Mouse (Mus musculus) gastrocnemius, postnatal 25 days (tissue): ENCODE measurements around the gene Poldip2. TPM values are rescaled to one million over a fixed set of nuclear protein-coding genes. Genes with fewer than 3 reads are reported as not detected.

Experiments
- DNase-seq: peaks from one replicate; pipeline ENCODE4 v3.0.0; 2022
- long read RNA-seq, 2 experiments: library from polyadenylated mRNA; stranded (forward); transcript quantifications; one replicate each; pipeline ENCODE4 v2.0.0; 2021
- total RNA-seq, 2 experiments: library from RNA; stranded (reverse); gene quantifications; 1 replicate in 1 of 2; 2 replicates in 1 of 2; pipeline ENCODE4 v1.2.3; 2021

Gene Poldip2
- total RNA-seq = 100 to 1,000 TPM in 1 of 2 experiments, 10 to 100 TPM in 1; 97.5 to 106 TPM
- long read RNA-seq, experiment 1, transcript Poldip2-201 (11 exons, 2,054 nt) = major isoform, 190 of 290 reads
- long read RNA-seq, experiment 1, partial matches to known transcripts = 81 of 290 reads
- long read RNA-seq, experiment 1, other reads (novel, unspliced or antisense) = 16 of 290 reads
- long read RNA-seq, experiment 2, transcript Poldip2-201 (11 exons, 2,054 nt) = major isoform, 256 of 311 reads
- long read RNA-seq, experiment 2, partial matches to known transcripts = 42 of 311 reads
- long read RNA-seq, experiment 2, other reads (novel, unspliced or antisense) = 13 of 311 reads

- peak; percentile 91 for DNase-seq
These were observed at the start of gene Poldip2, which contains the start of gene Tmem199 for GRCm38 (mm10) chr11:78512025-78512957. TSS of gene Poldip2 (plus strand) at chr11:78512193. TSS of gene Tmem199 (minus strand) at chr11:78512172.

DNA sequence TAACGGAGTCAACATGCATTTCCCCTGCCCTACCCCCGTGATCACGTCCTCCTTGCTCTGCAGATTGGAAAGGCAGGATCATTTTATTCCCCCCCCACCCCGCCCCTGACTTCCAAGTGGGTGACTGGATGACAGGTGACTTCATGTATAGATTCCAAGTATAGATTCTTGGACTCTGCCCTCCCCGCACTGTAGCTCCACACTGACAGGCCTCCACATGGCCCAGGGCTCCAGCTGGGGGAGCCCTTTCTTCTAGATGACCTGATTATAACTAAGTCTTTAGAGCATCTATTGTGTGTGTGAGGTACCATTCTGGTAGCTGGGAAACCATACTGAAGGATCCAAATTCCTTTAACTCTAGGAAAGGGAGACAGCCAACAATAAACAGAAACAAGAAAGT lies 49.3 kb upstream of the Poldip2 start:
- no peak for DNase-seq

- no peak for DNase-seq
These were observed 48.5 kb upstream of the Poldip2 start for GRCm38 (mm10) chr11:78463286-78464036.

DNA sequence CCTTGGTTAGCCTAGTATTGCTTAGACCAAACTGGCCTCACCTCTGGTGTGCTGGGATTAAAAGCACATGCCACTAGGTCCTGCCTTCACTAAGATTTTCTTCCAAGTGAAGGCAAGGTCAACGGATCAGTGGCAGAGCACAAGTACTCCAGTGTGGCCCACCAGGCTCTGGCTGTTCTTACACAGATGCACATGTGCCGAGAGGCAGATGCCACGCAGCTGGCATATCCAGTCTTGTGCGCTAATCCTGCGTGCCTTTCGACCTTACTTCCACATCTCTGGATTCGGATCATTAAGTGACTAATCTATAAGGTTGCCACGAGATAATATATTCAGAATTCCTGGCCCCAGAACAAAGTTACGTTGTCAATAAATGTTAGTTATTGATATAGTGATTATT lies 46.9 kb upstream of the Poldip2 start:
- DNase-seq = no peak

- DNase-seq = peak; percentile 86
These were observed 46.3 kb upstream of the Poldip2 start, which contains the start of gene Slc46a1 for GRCm38 (mm10) chr11:78465568-78466180. TSS of gene Slc46a1 (plus strand) at chr11:78465697.

DNA sequence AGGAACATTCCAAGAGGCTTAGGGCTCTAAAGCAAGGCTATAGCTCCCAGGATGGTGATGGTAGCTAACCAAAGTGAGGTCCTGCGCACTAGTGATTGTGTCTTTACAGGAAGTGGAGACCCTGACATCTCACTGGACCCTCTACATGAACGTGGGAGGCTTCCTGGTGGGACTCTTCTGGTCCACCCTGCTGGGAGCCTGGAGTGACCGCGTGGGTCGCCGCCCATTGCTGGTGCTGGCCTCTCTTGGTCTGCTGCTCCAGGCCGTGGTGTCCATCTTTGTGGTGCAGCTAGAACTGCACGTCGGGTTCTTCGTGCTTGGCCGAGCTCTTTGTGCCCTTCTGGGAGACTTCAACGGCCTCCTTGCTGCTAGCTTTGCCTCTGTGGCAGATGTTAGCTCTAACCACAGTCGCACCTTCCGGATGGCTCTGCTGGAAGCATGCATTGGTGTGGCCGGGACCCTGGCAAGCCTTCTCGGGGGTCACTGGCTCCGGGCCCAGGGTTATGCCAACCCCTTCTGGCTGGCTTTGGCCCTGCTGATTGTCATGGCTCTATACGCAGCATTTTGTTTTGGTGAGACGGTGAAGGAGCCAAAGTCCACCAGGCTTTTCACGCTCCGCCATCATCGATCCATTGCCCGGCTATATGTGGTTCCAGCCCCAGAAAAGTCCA lies 45.6 kb upstream of the Poldip2 start:
- DNase-seq = no peak

GRCm38 (mm10) chr11:78467515-78467914 lies 44.5 kb upstream of the Poldip2 start:
- no peak for DNase-seq

- no peak for DNase-seq
These were observed 44.1 kb upstream of the Poldip2 start for GRCm38 (mm10) chr11:78467932-78468331.

- DNase-seq = no peak
These were observed 40.5 kb upstream of the Poldip2 start for GRCm38 (mm10) chr11:78471326-78472103.

GRCm38 (mm10) chr11:78475289-78475688 lies 36.7 kb upstream of the Poldip2 start:
- no peak for DNase-seq

DNA sequence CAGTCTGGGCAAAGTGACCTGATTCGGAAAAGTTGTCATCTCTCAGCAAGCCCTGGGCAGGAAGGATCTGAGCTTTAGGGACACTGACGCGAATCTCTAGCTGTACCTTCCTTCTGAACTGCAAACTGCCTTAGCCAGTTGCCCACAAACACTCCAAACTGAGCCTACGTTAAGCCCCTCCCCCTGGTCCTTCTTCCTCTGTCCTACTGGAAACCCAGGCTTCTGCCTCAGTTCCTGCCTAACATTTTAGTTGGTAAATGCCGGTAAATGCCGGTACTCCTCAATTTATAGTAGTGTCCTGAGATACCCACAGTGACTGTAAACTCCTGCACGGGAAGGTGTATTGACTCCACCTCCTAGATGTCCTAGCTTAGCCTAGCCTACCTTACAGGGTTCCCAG lies 28.4 kb upstream of the Poldip2 start:
- DNase-seq = no peak

DNA sequence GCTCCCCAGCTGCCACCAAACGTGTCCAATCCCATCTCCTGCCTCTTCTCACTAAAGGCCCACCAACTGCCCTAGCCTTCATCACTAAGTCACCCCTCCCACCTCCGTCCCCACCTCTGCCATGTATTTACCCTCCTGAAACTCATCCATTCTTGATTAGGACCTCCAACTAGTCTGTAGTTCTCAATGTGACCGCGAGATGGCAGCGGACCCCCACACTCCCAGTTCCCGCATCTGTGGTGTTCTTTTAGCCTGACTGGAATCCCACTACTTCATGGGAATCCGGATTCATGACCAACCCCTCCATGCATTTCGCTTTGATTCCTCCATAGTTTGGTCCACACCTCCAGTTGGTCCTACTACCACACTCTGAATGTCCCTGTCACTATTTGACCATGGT lies 23.8 kb upstream of the Poldip2 start:
- DNase-seq = peak; percentile 20

DNA sequence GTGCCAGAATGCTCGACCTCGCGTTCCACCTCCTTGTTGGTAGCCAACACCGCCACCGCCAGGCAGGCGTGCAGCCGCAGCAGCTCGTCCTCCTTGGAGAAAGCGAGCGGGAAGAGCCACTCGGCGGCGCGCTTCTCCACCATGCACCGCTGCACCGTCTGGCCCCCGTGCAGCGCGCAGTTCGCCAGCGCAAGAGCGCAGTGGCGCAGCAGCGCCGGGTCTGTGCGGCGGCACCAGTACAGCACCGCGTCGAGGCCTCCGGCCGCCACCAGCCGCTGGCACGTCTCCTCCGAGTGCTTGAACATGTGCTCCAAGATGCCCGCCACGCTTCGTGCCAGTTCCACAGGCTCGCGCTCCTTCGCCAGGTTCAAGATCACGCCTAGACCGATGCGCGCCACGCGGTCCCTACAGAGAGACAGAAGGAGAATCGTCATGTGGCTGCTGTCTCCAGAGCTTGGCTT lies 21.2 kb upstream of the Poldip2 start:
- no peak for DNase-seq

- no peak for DNase-seq
These were observed 16.1 kb upstream of the Poldip2 start for GRCm38 (mm10) chr11:78495904-78496303.

DNA sequence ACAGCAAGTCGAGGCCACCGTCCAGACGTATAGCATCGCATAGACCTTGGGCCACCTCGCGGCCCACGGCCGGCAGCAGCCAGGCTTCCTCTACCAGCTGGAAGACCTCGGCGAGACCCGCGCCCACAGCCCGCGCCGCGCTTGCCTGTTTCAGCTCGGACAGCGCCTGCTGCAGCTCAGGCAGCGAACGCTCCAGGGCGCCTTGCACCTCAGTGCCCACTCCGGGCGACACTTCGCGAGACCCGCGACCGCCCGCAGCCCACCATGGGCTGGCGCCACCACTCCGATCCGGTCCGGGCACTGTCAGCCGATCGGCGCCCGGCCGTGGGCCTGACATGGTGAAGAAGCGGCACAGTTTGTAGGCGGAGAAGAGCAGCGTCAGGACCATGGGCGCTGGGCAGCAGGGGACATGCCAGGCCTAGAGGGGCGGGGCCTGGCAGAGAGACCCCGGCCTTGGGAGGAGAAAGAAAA lies 14.9 kb upstream of the Poldip2 start:
- peak; percentile 18 for DNase-seq

DNA sequence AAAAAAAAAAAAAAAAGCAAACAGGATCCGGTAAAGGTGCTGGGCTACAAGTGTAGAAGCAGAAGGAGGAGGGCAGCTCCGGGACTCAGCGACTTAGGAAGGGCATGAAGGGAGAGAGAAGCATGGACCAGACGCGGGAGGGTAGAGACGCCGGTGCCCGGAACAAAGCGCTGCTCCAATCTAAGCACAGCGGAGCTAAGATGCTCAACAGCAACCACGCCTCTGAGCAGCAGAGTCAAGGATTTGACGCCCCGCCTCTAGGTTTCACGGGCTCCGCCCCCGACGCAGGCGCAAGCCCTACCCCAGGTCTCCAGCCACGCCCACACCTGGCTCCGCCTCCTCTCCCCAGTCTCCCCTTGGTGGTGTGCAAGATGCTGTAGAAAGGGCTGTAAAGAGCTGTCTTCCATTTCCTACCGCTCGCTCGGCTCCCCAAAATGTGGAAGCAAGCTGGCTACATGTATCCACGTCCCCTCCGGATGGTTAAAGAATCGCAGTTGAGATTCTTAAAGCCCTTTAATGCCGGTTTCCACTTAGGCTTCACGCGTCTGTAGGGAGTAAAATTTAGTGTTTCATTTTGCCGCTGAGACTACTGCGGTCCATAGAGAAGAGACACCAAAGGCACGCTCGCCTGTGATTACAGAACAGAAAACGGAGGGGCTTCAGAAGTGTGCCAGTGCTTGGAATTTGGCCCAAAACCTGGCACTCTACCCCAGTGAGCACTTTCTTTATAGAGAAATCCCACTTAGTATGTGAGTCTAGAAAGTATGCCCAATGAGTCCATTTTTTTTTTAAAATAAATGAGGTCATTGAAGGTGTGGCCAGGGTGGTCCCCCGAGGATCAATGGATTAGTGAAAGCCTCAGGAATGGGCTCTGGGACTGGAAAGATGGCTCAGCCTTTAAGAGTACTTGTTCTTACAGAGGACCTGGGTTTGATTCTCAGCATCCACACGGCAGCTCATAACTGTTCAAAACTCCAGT lies 14.2 kb upstream of the Poldip2 start, which contains the start of gene Sarm1:
Sarm1 (minus strand) TSS at position 211 of the 979 bp plus-strand sequence.
- peak; percentile 91 for DNase-seq

- peak; percentile 72 for DNase-seq
These were observed 13.0 kb upstream of the Poldip2 start, which contains the start of gene Vtn for GRCm38 (mm10) chr11:78499004-78499403. TSS of gene Vtn (plus strand) at chr11:78499091.

- DNase-seq = no peak
These were observed 12.4 kb upstream of the Poldip2 start for GRCm38 (mm10) chr11:78499543-78499942.
